Mouse (Mus musculus) frontal cortex, postnatal 36 days (tissue): ENCODE measurements at regions not wholly inside any gene's neighbourhood (a gene's known extent, or its start where the extent isn't known, plus 50 kb on each side); places are given as distances from the start of the nearest gene placed in this dataset.

Experiments used
- DNase-seq, 2 experiments: peaks; one replicate each; pipeline ENCODE4 v3.0.0; 2022; ENCODE audit warnings: low spot score in 2 of 2

- DNase-seq: peak in 1 of 2 experiments; percentile 3
Observed at GRCm38 (mm10) chrX:58812824-58813223, 96.3 kb upstream of the 4930550L24Rik start.
